Mouse (Mus musculus): Measurements from ENCODE around the gene Hsf2bp. TPM values are rescaled to one million over a fixed set of nuclear protein-coding genes. Genes with fewer than 3 reads are reported as not detected.

Hsf2bp gene
- polyA plus RNA-seq, 1 experiment from 2014 or later, result 0.52 TPM

- no peak overlapping the region for H3K4me3 ChIP-seq (ENCODE audit: low read depth, low read length)
- H3K4me1 ChIP-seq (replicated peaks; ENCODE audit: control insufficient read depth, insufficient read depth), result no peaks in the 10 kb centered on the region
- TF ChIP-seq EP300 (optimal IDR thresholded peaks at IDR 0.05) (no peak), CTCF (IDR thresholded peaks at IDR 0.05; ENCODE audit: low read depth) (no peak)
- H3K9ac ChIP-seq (ENCODE audit: low read length), result no peak overlapping the region
- ATAC-seq (ENCODE audit: low FRiP score, low TSS enrichment), result no peak
- no peaks in the 10 kb centered on the region for H3K27me3 ChIP-seq (ENCODE audit: control insufficient read depth, insufficient read depth, low read length)
- no peak overlapping the region for H3K4me2 ChIP-seq (replicated peaks; ENCODE audit: low read depth)
- WGBS, result 58% methylated on average over 2 of the region's 2 CpGs
- no peaks in the 10 kb centered on the region for H3K36me3 ChIP-seq (ENCODE audit: control insufficient read depth, insufficient read depth, low read length)
- H3K27ac ChIP-seq (replicated peaks), result no peak overlapping the region
- H3K9me3 ChIP-seq (ENCODE audit: control insufficient read depth, low read length), result no peaks in the 10 kb centered on the region
- no peak for DNase-seq (ENCODE audit: low spot score)
Observed at GRCm38 (mm10) chr17:31992004-31992403, 44.1 kb downstream of the Hsf2bp start.

GRCm38 (mm10) chr17:31989035-31989434 is 47.1 kb downstream of the Hsf2bp start:
- H3K9ac ChIP-seq (ENCODE audit: low read length), result no peak overlapping the region
- TF ChIP-seq EP300 (optimal IDR thresholded peaks at IDR 0.05) (no peak), CTCF (IDR thresholded peaks at IDR 0.05; ENCODE audit: low read depth) (no peak)
- DNase-seq (ENCODE audit: low spot score) (no peak), ATAC-seq (ENCODE audit: low FRiP score, low TSS enrichment) (no peak)
- no peaks in the 10 kb centered on the region for H3K27me3 ChIP-seq (ENCODE audit: control insufficient read depth, insufficient read depth, low read length)
- H3K4me3 ChIP-seq (ENCODE audit: low read depth, low read length), result no peak overlapping the region
- H3K4me1 ChIP-seq (replicated peaks; ENCODE audit: control insufficient read depth, insufficient read depth), result no peaks in the 10 kb centered on the region
- no peaks in the 10 kb centered on the region for H3K9me3 ChIP-seq (ENCODE audit: control insufficient read depth, low read length)
- H3K4me2 ChIP-seq (replicated peaks; ENCODE audit: low read depth), result no peak overlapping the region
- H3K36me3 ChIP-seq (ENCODE audit: control insufficient read depth, insufficient read depth, low read length), result no peaks in the 10 kb centered on the region
- H3K27ac ChIP-seq (replicated peaks), result no peak overlapping the region
- 90% methylated on average over 2 of the region's 2 CpGs for WGBS

GRCm38 (mm10) chr17:31986915-31987314 is 49.2 kb downstream of the Hsf2bp start:
- Histone ChIP-seq H3K27ac (replicated peaks) (no peak overlapping the region), H3K9ac (ENCODE audit: low read length) (no peak overlapping the region), H3K27me3 (ENCODE audit: control insufficient read depth, insufficient read depth, low read length) (no peaks in the 10 kb centered on the region), H3K4me3 (ENCODE audit: low read depth, low read length) (no peak overlapping the region), H3K4me1 (replicated peaks; ENCODE audit: control insufficient read depth, insufficient read depth) (no peaks in the 10 kb centered on the region), H3K4me2 (replicated peaks; ENCODE audit: low read depth) (no peak overlapping the region), H3K36me3 (ENCODE audit: control insufficient read depth, insufficient read depth, low read length) (no peaks in the 10 kb centered on the region), H3K9me3 (ENCODE audit: control insufficient read depth, low read length) (no peaks in the 10 kb centered on the region)
- DNase-seq (ENCODE audit: low spot score), result no peak
- WGBS, result 58% methylated on average over 1 of the region's 1 CpGs
- no peak for ATAC-seq (ENCODE audit: low FRiP score, low TSS enrichment)
- no peak for TF ChIP-seq EP300 (optimal IDR thresholded peaks at IDR 0.05)
- no peak for TF ChIP-seq CTCF (IDR thresholded peaks at IDR 0.05; ENCODE audit: low read depth)

GRCm38 (mm10) chr17:31983491-31983890 is 52.7 kb downstream of the Hsf2bp start:
- TF ChIP-seq CTCF (IDR thresholded peaks at IDR 0.05; ENCODE audit: low read depth) (no peak), EP300 (optimal IDR thresholded peaks at IDR 0.05) (no peak)

GRCm38 (mm10) chr17:31982326-31983190 is 53.6 kb downstream of the Hsf2bp start:
- Histone ChIP-seq H3K4me1 (replicated peaks; ENCODE audit: control insufficient read depth, insufficient read depth) (no peaks in the 10 kb centered on the region), H3K27ac (replicated peaks) (peak overlapping the region; percentile 30; the same call in 1 of the 2 replicates), H3K9ac (ENCODE audit: low read length) (no peak overlapping the region), H3K4me2 (replicated peaks; ENCODE audit: low read depth) (no peak overlapping the region), H3K36me3 (ENCODE audit: control insufficient read depth, insufficient read depth, low read length) (no peaks in the 10 kb centered on the region), H3K4me3 (ENCODE audit: low read depth, low read length) (no peak overlapping the region), H3K27me3 (ENCODE audit: control insufficient read depth, insufficient read depth, low read length) (no peaks in the 10 kb centered on the region), H3K9me3 (ENCODE audit: control insufficient read depth, low read length) (no peaks in the 10 kb centered on the region)
- peak; percentile 41; the same call in 1 of the 2 replicates for ATAC-seq (ENCODE audit: low FRiP score, low TSS enrichment)
- WGBS, result 52% methylated on average over 11 of the region's 11 CpGs
- TF ChIP-seq EP300 (optimal IDR thresholded peaks at IDR 0.05), result no peak
- no peak for TF ChIP-seq CTCF (IDR thresholded peaks at IDR 0.05; ENCODE audit: low read depth)
- DNase-seq (ENCODE audit: low spot score), result no peak

More at GRCm38 (mm10) chr17:31983491-31983890, 52.7 kb downstream of the Hsf2bp start:
- DNase-seq (ENCODE audit: low spot score) (no peak), ATAC-seq (ENCODE audit: low FRiP score, low TSS enrichment) (no peak)
- H3K27me3 ChIP-seq (ENCODE audit: control insufficient read depth, insufficient read depth, low read length), result no peaks in the 10 kb centered on the region
- no peaks in the 10 kb centered on the region for H3K36me3 ChIP-seq (ENCODE audit: control insufficient read depth, insufficient read depth, low read length)
- no peak overlapping the region for H3K4me2 ChIP-seq (replicated peaks; ENCODE audit: low read depth)
- no peak overlapping the region for H3K9ac ChIP-seq (ENCODE audit: low read length)
- H3K4me3 ChIP-seq (ENCODE audit: low read depth, low read length), result no peak overlapping the region
- 47% methylated on average over 3 of the region's 3 CpGs for WGBS
- H3K9me3 ChIP-seq (ENCODE audit: control insufficient read depth, low read length), result no peaks in the 10 kb centered on the region
- H3K4me1 ChIP-seq (replicated peaks; ENCODE audit: control insufficient read depth, insufficient read depth), result no peaks in the 10 kb centered on the region
- peak overlapping the region; percentile 30; the same call in 1 of the 2 replicates for H3K27ac ChIP-seq (replicated peaks)

- no peak overlapping the region for H3K4me3 ChIP-seq (ENCODE audit: low read depth, low read length)
- no peaks in the 10 kb centered on the region for H3K36me3 ChIP-seq (ENCODE audit: control insufficient read depth, insufficient read depth, low read length)
- H3K27me3 ChIP-seq (ENCODE audit: control insufficient read depth, insufficient read depth, low read length), result no peaks in the 10 kb centered on the region
- TF ChIP-seq CTCF (IDR thresholded peaks at IDR 0.05; ENCODE audit: low read depth) (no peak), EP300 (optimal IDR thresholded peaks at IDR 0.05) (no peak)
- H3K27ac ChIP-seq (replicated peaks), result no peak overlapping the region
- ATAC-seq (ENCODE audit: low FRiP score, low TSS enrichment) (peak; percentile 32; the same call in 1 of the 2 replicates), DNase-seq (ENCODE audit: low spot score) (no peak)
- H3K9me3 ChIP-seq (ENCODE audit: control insufficient read depth, low read length), result no peaks in the 10 kb centered on the region
- H3K4me2 ChIP-seq (replicated peaks; ENCODE audit: low read depth), result no peak overlapping the region
- WGBS, result 65% methylated on average over 4 of the region's 4 CpGs
- no peaks in the 10 kb centered on the region for H3K4me1 ChIP-seq (replicated peaks; ENCODE audit: control insufficient read depth, insufficient read depth)
- H3K9ac ChIP-seq (ENCODE audit: low read length), result no peak overlapping the region
Observed at GRCm38 (mm10) chr17:31979888-31980287, 56.3 kb downstream of the Hsf2bp start.

Data from stomach, postnatal 0 days (tissue).